Mouse (Mus musculus): ENCODE data around the gene BC051665. TPM values are rescaled to one million over a fixed set of nuclear protein-coding genes. Genes with fewer than 3 reads are reported as not detected.

BC051665 gene
- polyA plus RNA-seq, 1 experiment, result not detected

- no peaks in the 10 kb centered on the region; the same call in none of the 2 replicates for H3K36me3 ChIP-seq (ENCODE audit: control insufficient read depth, insufficient read depth, low read length)
Measured at GRCm38 (mm10) chr13:60757292-60757691, 28.9 kb downstream of the BC051665 start.

GRCm38 (mm10) chr13:60755251-60755650 lies 30.9 kb downstream of the BC051665 start:
- Histone ChIP-seq H3K36me3 (ENCODE audit: control insufficient read depth, insufficient read depth, low read length) (no peaks in the 10 kb centered on the region; the same call in 1 of the 2 replicates), H3K4me3 (ENCODE audit: insufficient read depth, low read depth, low read length) (no peak overlapping the region), H3K4me1 (ENCODE audit: control insufficient read depth, insufficient read depth, low read length) (no peaks in the 10 kb centered on the region), H3K27me3 (replicated peaks; ENCODE audit: control insufficient read depth, insufficient read depth, low read length) (no peaks in the 10 kb centered on the region), H3K27ac (ENCODE audit: insufficient read depth, low read depth, low read length) (no peak overlapping the region)
- TF ChIP-seq POLR2A (IDR thresholded peaks at IDR 0.05; ENCODE audit: low read depth, low read length) (no peak), CTCF (conservative IDR thresholded peaks at IDR 0.05; ENCODE audit: insufficient read depth, insufficient read length, low read depth, low read length) (no peak)
- 54% methylated on average over 2 of the region's 2 CpGs for WGBS
- DNase-seq, result no peak

More at GRCm38 (mm10) chr13:60757292-60757691, 28.9 kb downstream of the BC051665 start:
- WGBS, result 82% methylated on average over 13 of the region's 13 CpGs
- no peaks in the 10 kb centered on the region for H3K4me1 ChIP-seq (ENCODE audit: control insufficient read depth, insufficient read depth, low read length)
- TF ChIP-seq CTCF (conservative IDR thresholded peaks at IDR 0.05; ENCODE audit: insufficient read depth, insufficient read length, low read depth, low read length), result no peak
- no peak overlapping the region for H3K4me3 ChIP-seq (ENCODE audit: insufficient read depth, low read depth, low read length)
- H3K27ac ChIP-seq (ENCODE audit: insufficient read depth, low read depth, low read length), result no peak overlapping the region
- no peak for DNase-seq
- H3K27me3 ChIP-seq (replicated peaks; ENCODE audit: control insufficient read depth, insufficient read depth, low read length), result no peaks in the 10 kb centered on the region

GRCm38 (mm10) chr13:60753216-60753615 lies 32.9 kb downstream of the BC051665 start:
- 97% methylated on average over 6 of the region's 6 CpGs for WGBS
- no peak for DNase-seq
- no peak overlapping the region for H3K27ac ChIP-seq (ENCODE audit: insufficient read depth, low read depth, low read length)
- H3K36me3 ChIP-seq (ENCODE audit: control insufficient read depth, insufficient read depth, low read length), result no peaks in the 10 kb centered on the region; the same call in none of the 2 replicates
- H3K4me1 ChIP-seq (ENCODE audit: control insufficient read depth, insufficient read depth, low read length), result no peaks in the 10 kb centered on the region
- TF ChIP-seq CTCF (conservative IDR thresholded peaks at IDR 0.05; ENCODE audit: insufficient read depth, insufficient read length, low read depth, low read length) (no peak), POLR2A (IDR thresholded peaks at IDR 0.05; ENCODE audit: low read depth, low read length) (no peak)
- H3K27me3 ChIP-seq (replicated peaks; ENCODE audit: control insufficient read depth, insufficient read depth, low read length), result no peaks in the 10 kb centered on the region
- no peak overlapping the region for H3K4me3 ChIP-seq (ENCODE audit: insufficient read depth, low read depth, low read length)

GRCm38 (mm10) chr13:60750930-60751329 lies 35.2 kb downstream of the BC051665 start:
- DNase-seq, result no peak
- Histone ChIP-seq H3K4me1 (ENCODE audit: control insufficient read depth, insufficient read depth, low read length) (no peaks in the 10 kb centered on the region), H3K27ac (ENCODE audit: insufficient read depth, low read depth, low read length) (no peak overlapping the region), H3K36me3 (ENCODE audit: control insufficient read depth, insufficient read depth, low read length) (no peaks in the 10 kb centered on the region; the same call in none of the 2 replicates), H3K27me3 (replicated peaks; ENCODE audit: control insufficient read depth, insufficient read depth, low read length) (no peaks in the 10 kb centered on the region), H3K4me3 (ENCODE audit: insufficient read depth, low read depth, low read length) (no peak overlapping the region)
- no peak for TF ChIP-seq POLR2A (IDR thresholded peaks at IDR 0.05; ENCODE audit: low read depth, low read length)
- no peak for TF ChIP-seq CTCF (conservative IDR thresholded peaks at IDR 0.05; ENCODE audit: insufficient read depth, insufficient read length, low read depth, low read length)
- WGBS, result 72% methylated on average over 7 of the region's 7 CpGs

- no peaks in the 10 kb centered on the region for H3K27me3 ChIP-seq (replicated peaks; ENCODE audit: control insufficient read depth, insufficient read depth, low read length)
- no peak for TF ChIP-seq POLR2A (IDR thresholded peaks at IDR 0.05; ENCODE audit: low read depth, low read length)
- TF ChIP-seq CTCF (conservative IDR thresholded peaks at IDR 0.05; ENCODE audit: insufficient read depth, insufficient read length, low read depth, low read length), result 0 out of 2 replicates have a peak, but pooled peaks have one; percentile 8
- H3K4me3 ChIP-seq (ENCODE audit: insufficient read depth, low read depth, low read length), result no peak overlapping the region
- no peaks in the 10 kb centered on the region; the same call in none of the 2 replicates for H3K36me3 ChIP-seq (ENCODE audit: control insufficient read depth, insufficient read depth, low read length)
- 92% methylated on average over 2 of the region's 2 CpGs for WGBS
- H3K4me1 ChIP-seq (ENCODE audit: control insufficient read depth, insufficient read depth, low read length), result no peaks in the 10 kb centered on the region
- DNase-seq, result peak; percentile 33
- no peak overlapping the region for H3K27ac ChIP-seq (ENCODE audit: insufficient read depth, low read depth, low read length)
Measured at GRCm38 (mm10) chr13:60748556-60748955, 37.6 kb downstream of the BC051665 start.

GRCm38 (mm10) chr13:60747201-60747600 lies 39.0 kb downstream of the BC051665 start:
- H3K27me3 ChIP-seq (replicated peaks; ENCODE audit: control insufficient read depth, insufficient read depth, low read length), result no peaks in the 10 kb centered on the region
- no peak overlapping the region for H3K4me3 ChIP-seq (ENCODE audit: insufficient read depth, low read depth, low read length)
- no peak for TF ChIP-seq POLR2A (IDR thresholded peaks at IDR 0.05; ENCODE audit: low read depth, low read length)
- no peak for TF ChIP-seq CTCF (conservative IDR thresholded peaks at IDR 0.05; ENCODE audit: insufficient read depth, insufficient read length, low read depth, low read length)
- H3K4me1 ChIP-seq (ENCODE audit: control insufficient read depth, insufficient read depth, low read length), result no peaks in the 10 kb centered on the region
- 94% methylated on average over 1 of the region's 1 CpGs for WGBS
- no peak overlapping the region for H3K27ac ChIP-seq (ENCODE audit: insufficient read depth, low read depth, low read length)
- no peaks in the 10 kb centered on the region; the same call in none of the 2 replicates for H3K36me3 ChIP-seq (ENCODE audit: control insufficient read depth, insufficient read depth, low read length)
- no peak for DNase-seq

GRCm38 (mm10) chr13:60746271-60746670 lies 39.9 kb downstream of the BC051665 start:
- 36% methylated on average over 1 of the region's 1 CpGs for whole genome bisulfite sequencing
- Histone ChIP-seq H3K36me3 (ENCODE audit: control insufficient read depth, insufficient read depth, low read length) (no peaks in the 10 kb centered on the region; the same call in 1 of the 2 replicates), H3K4me1 (ENCODE audit: control insufficient read depth, insufficient read depth, low read length) (no peaks in the 10 kb centered on the region), H3K27me3 (replicated peaks; ENCODE audit: control insufficient read depth, insufficient read depth, low read length) (no peaks in the 10 kb centered on the region), H3K27ac (ENCODE audit: insufficient read depth, low read depth, low read length) (no peak overlapping the region), H3K4me3 (ENCODE audit: insufficient read depth, low read depth, low read length) (no peak overlapping the region)
- TF ChIP-seq CTCF (conservative IDR thresholded peaks at IDR 0.05; ENCODE audit: insufficient read depth, insufficient read length, low read depth, low read length) (peak; percentile 35), POLR2A (IDR thresholded peaks at IDR 0.05; ENCODE audit: low read depth, low read length) (no peak)
- peak; percentile 24 for DNase-seq
